Mouse (Mus musculus) megakaryocyte, embryonic 14.5 days (primary cell): ENCODE data around the gene Adam15. TPM values are rescaled to one million over a fixed set of nuclear protein-coding genes. Genes with fewer than 3 reads are reported as not detected.

ENCODE experiments used
- H3K27me3 ChIP-seq: replicated peaks from 2 replicates; pipeline ENCODE3; 2012; ENCODE audit warnings: inconsistent platforms
- H3K36me3 ChIP-seq: replicated peaks from 2 replicates; pipeline ENCODE3; 2012; ENCODE audit warnings: low read length, inconsistent platforms, mixed read lengths
- H3K4me1 ChIP-seq: 2 replicates; pipeline ENCODE4 v1.6.1; 2012; ENCODE audit warnings: inconsistent platforms
- H3K4me3 ChIP-seq: replicated peaks from 2 replicates; pipeline ENCODE3; 2012; ENCODE audit warnings: moderate library complexity, mild to moderate bottlenecking, inconsistent platforms
- H3K9me3 ChIP-seq: 2 replicates; pipeline ENCODE4 v1.6.1; 2012; ENCODE audit warnings: inconsistent platforms
- FLI1 ChIP-seq: IDR thresholded peaks from 2 replicates; pipeline ENCODE4 v1.6.1; 2012; ENCODE audit warnings: low read length, inconsistent platforms, mixed read lengths
- GATA1 ChIP-seq: IDR thresholded peaks from 3 replicates; pipeline ENCODE4 v1.6.1; 2012; ENCODE audit warnings: mixed read lengths, low read length, inconsistent platforms, borderline replicate concordance
- polyA plus RNA-seq: library from polyadenylated mRNA; stranded (reverse); fragments of >175 nt; gene quantifications from 2 replicates; pipeline ENCODE4 v1.2.3, GENCODE M21; 2012; ENCODE audit warnings: low replicate concordance; ENCODE audit not compliant: insufficient read depth

Adam15 gene
- 36.8 and 135 TPM in 2 replicates for polyA plus RNA-seq

DNA sequence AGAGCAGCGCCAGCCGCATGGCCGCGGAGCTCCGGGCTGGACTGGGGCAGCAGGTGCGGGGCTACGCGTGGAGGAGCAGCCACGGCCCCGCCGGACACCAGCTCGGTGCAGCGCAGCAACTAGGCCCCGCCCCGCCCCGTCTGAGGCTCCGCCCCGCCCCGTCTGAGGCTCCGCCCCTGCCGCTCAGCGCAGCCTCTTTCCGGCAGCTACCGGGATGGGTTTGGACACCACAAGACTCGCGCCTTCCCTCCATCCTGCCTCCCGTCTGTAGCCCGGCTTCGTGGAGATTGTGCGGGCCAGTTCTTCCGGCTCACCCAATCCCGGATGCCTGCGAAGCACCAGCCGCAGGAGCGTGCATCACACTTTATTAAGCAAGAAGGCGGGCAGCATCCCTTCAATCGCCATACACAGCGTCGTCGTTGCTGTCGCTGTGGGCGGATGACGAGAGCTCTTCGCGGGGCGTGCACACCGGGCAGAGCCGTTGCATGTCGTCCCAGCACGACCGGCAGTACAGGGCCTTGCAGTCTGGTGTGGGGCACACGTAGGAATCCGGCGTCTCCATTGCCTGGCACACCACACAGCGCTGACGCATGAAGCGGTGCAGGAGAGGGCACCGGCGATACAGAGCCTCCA lies at the start of gene Adam15:
Gene Adam15, minus strand, starts transcription at position 128 of the 633 bp plus-strand sequence.
- Histone ChIP-seq H3K36me3 (peaks cover 15% of the 10 kb centered on the region), H3K27me3 (peaks cover 55% of the 10 kb centered on the region)
- TF ChIP-seq GATA1 = no peak
- no peak for TF ChIP-seq FLI1

GRCm38 (mm10) chr3:89396654-89397005 lies 46.8 kb upstream of the Adam15 start:
- TF ChIP-seq FLI1 (no peak), GATA1 (no peak)
- no peaks in the 10 kb centered on the region for H3K27me3 ChIP-seq
- peaks cover 31% of the 10 kb centered on the region for H3K36me3 ChIP-seq
- no peaks in the 10 kb centered on the region for H3K9me3 ChIP-seq
- H3K4me1 ChIP-seq = peaks cover 24% of the 10 kb centered on the region
- H3K4me3 ChIP-seq = peak overlapping the region; percentile 97

More for the DNA sequence above, at the start of gene Adam15:
- Histone ChIP-seq H3K4me1 (peaks cover 54% of the 10 kb centered on the region), H3K9me3 (no peaks in the 10 kb centered on the region), H3K4me3 (peak within 1 kb of the TSS; percentile 93)

GRCm38 (mm10) chr3:89395806-89396653 lies 46.2 kb upstream of the Adam15 start:
- Histone ChIP-seq H3K27me3 (no peaks in the 10 kb centered on the region), H3K4me3 (peak overlapping the region; percentile 97), H3K4me1 (peaks cover 30% of the 10 kb centered on the region), H3K9me3 (no peaks in the 10 kb centered on the region), H3K36me3 (peaks cover 25% of the 10 kb centered on the region)
- TF ChIP-seq GATA1 (no peak), FLI1 (no peak)

DNA sequence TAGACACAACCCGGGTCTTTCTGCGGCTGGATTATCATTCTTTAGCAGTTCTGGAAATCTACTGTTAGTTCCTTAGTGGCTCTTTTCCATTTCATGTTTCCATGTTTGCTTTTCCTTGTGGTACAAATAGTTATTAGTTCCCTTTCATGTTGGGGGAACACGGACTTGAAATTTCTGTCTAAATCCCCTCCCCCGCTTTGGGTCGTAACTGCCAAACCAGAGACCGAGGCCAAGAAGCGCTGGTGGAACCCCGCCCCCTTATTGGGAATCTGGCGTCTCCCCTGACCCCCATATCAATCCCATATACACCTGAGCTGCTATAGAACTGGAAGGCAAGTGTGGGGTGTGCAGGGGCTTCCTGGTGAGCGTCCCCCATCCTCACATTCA lies 45.6 kb upstream of the Adam15 start:
- H3K9me3 ChIP-seq = no peaks in the 10 kb centered on the region
- H3K4me1 ChIP-seq = peaks cover 36% of the 10 kb centered on the region
- no peaks in the 10 kb centered on the region for H3K27me3 ChIP-seq
- TF ChIP-seq GATA1 (no peak), FLI1 (no peak)
- peak overlapping the region; percentile 97 for H3K4me3 ChIP-seq
- peaks cover 20% of the 10 kb centered on the region for H3K36me3 ChIP-seq

DNA sequence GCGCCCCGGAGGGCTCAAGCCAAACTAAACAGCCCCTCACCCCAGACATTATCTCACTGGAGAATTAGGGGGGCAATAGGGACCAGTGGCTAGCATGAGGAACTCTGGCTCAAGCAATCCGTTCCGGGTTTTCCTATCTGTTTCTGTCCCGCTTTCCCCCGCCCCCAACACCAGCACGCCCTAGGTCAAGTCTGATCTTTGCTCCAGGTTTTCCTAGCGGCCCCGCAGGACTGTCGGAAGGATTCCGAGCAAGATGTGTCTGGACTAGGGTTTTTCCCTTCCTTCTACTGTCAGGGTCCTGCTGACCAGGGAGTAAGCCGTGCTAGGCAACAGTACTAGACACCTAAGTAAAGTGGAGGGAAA lies 45.1 kb upstream of the Adam15 start:
- H3K4me1 ChIP-seq = peaks cover 42% of the 10 kb centered on the region
- no peaks in the 10 kb centered on the region for H3K9me3 ChIP-seq
- peak overlapping the region; percentile 97 for H3K4me3 ChIP-seq
- H3K27me3 ChIP-seq = no peaks in the 10 kb centered on the region
- no peak for TF ChIP-seq FLI1
- TF ChIP-seq GATA1 = no peak
- peaks cover 21% of the 10 kb centered on the region for H3K36me3 ChIP-seq

- H3K4me1 ChIP-seq = peaks cover 48% of the 10 kb centered on the region
- no peaks in the 10 kb centered on the region for H3K9me3 ChIP-seq
- no peaks in the 10 kb centered on the region for H3K27me3 ChIP-seq
- H3K4me3 ChIP-seq = peak within 1 kb of the TSS; percentile 97
- no peak for TF ChIP-seq GATA1
- H3K36me3 ChIP-seq = peaks cover 21% of the 10 kb centered on the region
Measured at GRCm38 (mm10) chr3:89394006-89394893, 44.5 kb upstream of the Adam15 start, which contains the start of gene Zbtb7b. Zbtb7b (minus strand) TSS chr3:89394776.

DNA sequence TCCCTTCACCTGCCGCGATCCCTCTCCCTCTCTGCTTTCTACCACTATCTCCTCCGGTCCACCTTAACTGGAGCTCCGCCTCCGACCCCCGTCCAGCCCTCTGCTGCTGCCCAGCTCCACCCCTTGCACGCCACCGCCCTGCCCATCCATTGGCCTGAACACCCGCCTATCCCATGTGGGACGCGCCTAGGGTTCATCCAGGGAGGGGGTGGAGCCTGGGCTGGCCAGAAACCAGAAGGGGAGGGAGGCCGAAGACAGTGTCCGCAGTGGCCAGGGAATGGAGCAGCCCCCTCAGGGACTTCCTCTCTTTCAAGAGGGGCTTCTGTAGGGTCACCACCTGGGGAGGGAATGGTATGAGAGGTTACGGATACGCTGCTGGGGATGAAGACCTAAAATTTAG lies 43.8 kb upstream of the Adam15 start:
- H3K27me3 ChIP-seq = no peaks in the 10 kb centered on the region
- H3K9me3 ChIP-seq = no peaks in the 10 kb centered on the region
- peak overlapping the region; percentile 97 for H3K4me3 ChIP-seq
- H3K4me1 ChIP-seq = peaks cover 54% of the 10 kb centered on the region
- TF ChIP-seq FLI1 = no peak
- no peak for TF ChIP-seq GATA1
- peaks cover 20% of the 10 kb centered on the region for H3K36me3 ChIP-seq

DNA sequence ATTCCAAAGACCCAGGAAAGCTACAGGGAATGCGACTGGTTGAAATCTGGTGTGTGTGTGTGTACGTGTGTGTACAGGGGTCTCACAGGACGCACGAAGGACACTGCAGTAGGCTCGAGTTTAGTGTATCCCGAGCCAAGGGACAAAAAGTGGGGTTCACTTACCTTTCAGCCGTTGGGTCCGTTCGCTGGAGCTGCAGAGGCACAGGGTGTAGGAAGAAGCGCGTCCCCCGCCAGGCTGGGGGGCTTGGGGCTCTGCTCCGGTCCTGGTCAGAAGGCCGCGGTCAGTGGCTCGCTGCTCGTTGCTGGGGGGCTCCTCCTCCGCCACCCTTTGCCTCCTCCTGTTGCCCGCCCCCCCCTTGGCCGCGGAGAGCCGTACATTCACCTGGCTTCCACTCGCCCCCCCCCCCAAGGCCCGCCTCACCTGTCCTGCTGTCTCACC lies 43.1 kb upstream of the Adam15 start:
- H3K27me3 ChIP-seq = no peaks in the 10 kb centered on the region
- TF ChIP-seq FLI1 (no peak), GATA1 (no peak)
- H3K9me3 ChIP-seq = no peaks in the 10 kb centered on the region
- H3K4me3 ChIP-seq = peak overlapping the region; percentile 97
- H3K36me3 ChIP-seq = peaks cover 22% of the 10 kb centered on the region
- H3K4me1 ChIP-seq = peaks cover 61% of the 10 kb centered on the region

- H3K27me3 ChIP-seq = no peaks in the 10 kb centered on the region
- H3K9me3 ChIP-seq = no peaks in the 10 kb centered on the region
- H3K4me1 ChIP-seq = peaks cover 69% of the 10 kb centered on the region
- peaks cover 30% of the 10 kb centered on the region for H3K36me3 ChIP-seq
- TF ChIP-seq GATA1 = no peak
- TF ChIP-seq FLI1 = no peak
- peak overlapping the region; percentile 97 for H3K4me3 ChIP-seq
Measured at GRCm38 (mm10) chr3:89391663-89392511, 42.1 kb upstream of the Adam15 start.
